Mouse (Mus musculus) brain, embryonic 14.5 days (tissue): Measurements from ENCODE around the gene Sgpp1. TPM values are rescaled to one million over a fixed set of nuclear protein-coding genes. Genes with fewer than 3 reads are reported as not detected.
"Not testable (repeated sequence)": the region's sequence is repeated elsewhere in the genome, so short reads cannot be mapped to it uniquely, and the experiment has no call there.

Source experiments
- DNase-seq: peaks from one replicate; pipeline ENCODE4 v3.0.0-alpha.2; 2011; ENCODE audit warnings: low read depth
- CTCF ChIP-seq: fragments of 200-500 bp; IDR thresholded peaks from 2 replicates; pipeline ENCODE4 v1.5.1; 2012; ENCODE audit warnings: inconsistent platforms, mild to moderate bottlenecking, moderate library complexity, borderline replicate concordance; ENCODE audit not compliant: insufficient read depth, insufficient read length; ENCODE audit errors: extremely low read depth
- POLR2A ChIP-seq: fragments of 200-500 bp; IDR thresholded peaks from 2 replicates; pipeline ENCODE4 v1.6.1; 2012; ENCODE audit warnings: mild to moderate bottlenecking, inconsistent platforms, borderline replicate concordance; ENCODE audit not compliant: poor library complexity, insufficient read depth, insufficient read length, severe bottlenecking; ENCODE audit errors: extremely low read depth
- polyA plus RNA-seq: library from polyadenylated mRNA; depleted of rRNA; stranded (reverse); fragments of >200 nt; gene quantifications from 2 replicates; pipeline ENCODE4 v1.2.3, GENCODE M21; 2012

Gene Sgpp1
- polyA plus RNA-seq, 1 experiment = 13.2 TPM

DNA sequence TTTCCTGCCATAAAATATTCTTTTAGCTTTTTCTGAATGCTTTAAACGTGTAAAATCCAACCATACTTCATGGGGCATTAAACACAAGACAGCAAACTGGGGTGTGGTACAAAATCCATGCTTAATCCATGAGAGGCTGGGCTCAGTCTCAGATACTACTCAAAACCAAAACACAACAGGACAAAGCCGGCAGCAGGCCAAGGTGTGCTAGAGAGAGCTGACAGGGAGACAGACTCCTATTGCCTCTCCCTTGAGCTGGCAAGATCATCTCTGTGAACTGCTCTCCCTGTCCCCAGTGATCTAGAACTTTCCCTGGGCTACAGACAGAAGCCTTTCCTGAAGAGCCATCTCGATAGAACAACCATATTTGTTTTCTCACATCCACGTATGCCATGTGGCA, 5.1 kb downstream of the Sgpp1 start:
- no peak for DNase-seq
- TF ChIP-seq POLR2A (no peak), CTCF (no peak)

- no peak for DNase-seq
- TF ChIP-seq CTCF (no peak), POLR2A (no peak)
Measured at GRCm38 (mm10) chr12:75729876-75730275, 5.7 kb downstream of the Sgpp1 start.

- no peak for DNase-seq
- no peak for TF ChIP-seq CTCF
Measured at GRCm38 (mm10) chr12:75727333-75728125, 8.0 kb downstream of the Sgpp1 start.

GRCm38 (mm10) chr12:75726349-75726861, 9.1 kb downstream of the Sgpp1 start:
- TF ChIP-seq CTCF = no peak
- TF ChIP-seq POLR2A = no peak
- DNase-seq = peak; percentile 23

DNA sequence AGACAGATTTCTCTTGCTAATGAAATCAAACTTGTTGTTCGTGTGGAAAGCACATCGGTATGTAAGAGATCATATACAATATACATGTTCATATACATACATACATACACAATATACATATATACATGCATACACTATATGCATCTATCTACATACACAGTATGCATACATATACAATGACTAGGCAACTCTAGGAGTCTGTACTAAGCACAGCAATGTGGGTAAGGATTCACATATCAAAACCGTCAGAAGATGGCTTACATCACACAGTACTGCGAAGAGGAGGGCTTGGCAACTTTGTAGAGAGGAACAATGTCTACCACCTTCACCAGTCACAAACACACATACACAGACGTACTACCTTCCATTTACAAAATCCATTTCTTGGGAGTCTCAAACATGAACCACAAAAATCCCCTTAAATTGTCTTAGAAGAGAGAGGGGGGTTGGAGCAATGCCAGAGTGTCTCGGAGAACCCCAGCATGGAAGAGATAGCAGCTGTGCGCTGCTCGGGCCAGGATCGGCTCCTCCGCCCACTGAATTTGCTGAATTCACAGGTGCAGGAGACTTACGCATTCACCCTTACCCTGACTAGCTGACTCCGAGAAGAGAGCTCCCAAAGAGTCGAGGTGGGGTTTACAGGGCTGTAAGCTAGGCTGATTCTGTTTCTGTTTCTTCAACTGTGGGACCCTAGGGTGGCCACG, 10.8 kb downstream of the Sgpp1 start:
- DNase-seq = no peak
- TF ChIP-seq POLR2A = no peak
- TF ChIP-seq CTCF = no peak

DNA sequence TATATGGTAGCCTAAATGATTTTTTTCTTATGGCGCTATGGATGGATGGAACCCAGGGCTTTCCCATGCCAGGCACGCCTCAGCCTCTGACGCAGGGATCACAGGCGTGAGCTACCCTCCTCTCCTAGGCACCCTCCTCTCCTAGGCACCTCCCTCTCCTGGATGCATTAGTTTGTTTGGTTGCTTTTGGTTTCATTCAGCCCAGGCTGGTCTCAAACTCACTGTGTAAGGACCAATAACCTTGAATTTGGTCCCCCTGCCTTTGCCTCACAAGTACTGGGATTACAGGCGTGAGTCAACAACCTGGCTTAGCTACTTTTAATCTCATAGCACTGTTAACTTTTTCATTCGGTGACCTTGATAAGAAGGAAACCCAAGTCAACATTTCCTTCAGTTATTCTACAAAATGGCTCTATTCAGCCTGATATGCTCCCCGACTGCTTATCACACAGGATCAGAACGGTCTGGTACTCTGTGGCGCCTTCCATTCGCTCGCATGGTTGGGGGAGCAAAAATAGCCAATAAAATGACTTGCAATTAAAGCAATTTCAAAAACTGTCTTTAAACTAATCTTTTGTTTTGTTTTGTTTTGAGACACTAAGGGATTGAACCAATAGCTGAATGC, 11.6 kb downstream of the Sgpp1 start:
- no peak for DNase-seq
- TF ChIP-seq POLR2A (no peak), CTCF (no peak)

- no peak for DNase-seq
- TF ChIP-seq POLR2A = no peak
- no peak for TF ChIP-seq CTCF
Measured at GRCm38 (mm10) chr12:75721941-75722340, 13.6 kb downstream of the Sgpp1 start.

GRCm38 (mm10) chr12:75721006-75721405, 14.5 kb downstream of the Sgpp1 start:
- DNase-seq = no peak
- TF ChIP-seq POLR2A (no peak), CTCF (no peak)

- no peak for DNase-seq
- TF ChIP-seq POLR2A (no peak), CTCF (no peak)
Measured at GRCm38 (mm10) chr12:75713596-75713995, 21.9 kb downstream of the Sgpp1 start.

DNA sequence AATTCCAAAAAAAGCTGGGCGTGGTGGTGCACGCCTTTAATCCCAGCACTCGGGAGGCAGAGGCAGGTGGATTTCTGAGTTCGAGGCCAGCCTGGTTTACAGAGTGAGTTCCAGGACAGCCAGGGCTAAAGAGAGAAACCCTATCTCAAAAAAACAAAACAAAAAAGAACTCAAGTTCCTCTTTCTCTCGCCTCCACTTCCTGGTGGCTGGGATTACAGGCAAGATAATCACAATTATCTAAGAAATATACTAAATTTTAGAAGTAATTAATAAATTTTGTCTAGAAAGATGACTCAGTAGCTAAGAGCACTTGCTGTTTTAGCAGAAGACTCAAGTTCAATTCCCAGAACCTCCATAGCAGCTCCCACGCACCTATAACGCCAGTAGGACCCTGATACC, 22.6 kb downstream of the Sgpp1 start:
- not testable (repeated sequence) for DNase-seq

- no peak for DNase-seq
- no peak for TF ChIP-seq CTCF
- TF ChIP-seq POLR2A = no peak
Measured at GRCm38 (mm10) chr12:75710596-75711376, 24.7 kb downstream of the Sgpp1 start.

GRCm38 (mm10) chr12:75709506-75709905, 26.0 kb downstream of the Sgpp1 start:
- DNase-seq = no peak
- TF ChIP-seq POLR2A = no peak
- TF ChIP-seq CTCF = no peak
